Mouse (Mus musculus): Measurements from ENCODE around the gene Hcfc1. TPM values are rescaled to one million over a fixed set of nuclear protein-coding genes. Genes with fewer than 3 reads are reported as not detected.

Gene Hcfc1
- polyA plus RNA-seq, 1 experiment from 2014 or later: 74.8 TPM

- H3K9me3 ChIP-seq (ENCODE audit: control insufficient read depth, low read length): no peaks in the 10 kb centered on the region
- DNase-seq (ENCODE audit: low spot score): no peak
Measured at GRCm38 (mm10) chrX:73922550-73922882, 43.6 kb downstream of the Hcfc1 start.

GRCm38 (mm10) chrX:73921823-73922549 is 44.2 kb downstream of the Hcfc1 start, which contains the start of the genes Arhgap4 and Naa10:
Gene Arhgap4, minus strand, starts transcription at chrX:73921870.
Gene Naa10, minus strand, starts transcription at chrX:73921944.
- DNase-seq (ENCODE audit: low spot score) (peak; percentile 88), ATAC-seq (replicated peaks; ENCODE audit: low FRiP score, low TSS enrichment, low read depth) (peak; percentile 97)
- no peaks in the 10 kb centered on the region for H3K4me1 ChIP-seq (replicated peaks; ENCODE audit: control insufficient read depth, insufficient read depth, low read length)
- H3K9ac ChIP-seq (ENCODE audit: low read length): peak within 1 kb of the TSS; percentile 63
- WGBS: 15% methylated on average over 43 of the region's 43 CpGs
- H3K9me3 ChIP-seq (ENCODE audit: control insufficient read depth, low read length): no peaks in the 10 kb centered on the region
- peaks cover 23% of the 10 kb centered on the region for H3K36me3 ChIP-seq (ENCODE audit: control insufficient read depth, insufficient read depth, low read length)
- H3K27me3 ChIP-seq (replicated peaks; ENCODE audit: control insufficient read depth, insufficient read depth, low read length): 0 out of 2 replicates have a peak, but pooled peaks cover 3% of the 10 kb centered on the region
- peak within 1 kb of the TSS; percentile 61 for H3K4me2 ChIP-seq (ENCODE audit: low read length)
- H3K4me3 ChIP-seq (ENCODE audit: low read depth, low read length): peak within 1 kb of the TSS; percentile 56
- H3K27ac ChIP-seq (ENCODE audit: low read depth): peak within 1 kb of the TSS; percentile 76

More at GRCm38 (mm10) chrX:73922550-73922882, 43.6 kb downstream of the Hcfc1 start:
- Histone ChIP-seq H3K9ac (ENCODE audit: low read length) (peak overlapping the region; percentile 63), H3K4me1 (replicated peaks; ENCODE audit: control insufficient read depth, insufficient read depth, low read length) (no peaks in the 10 kb centered on the region), H3K27me3 (replicated peaks; ENCODE audit: control insufficient read depth, insufficient read depth, low read length) (0 out of 2 replicates have a peak, but pooled peaks cover 3% of the 10 kb centered on the region), H3K36me3 (ENCODE audit: control insufficient read depth, insufficient read depth, low read length) (peaks cover 23% of the 10 kb centered on the region), H3K4me3 (ENCODE audit: low read depth, low read length) (peak overlapping the region; percentile 56), H3K4me2 (ENCODE audit: low read length) (peak overlapping the region; percentile 57), H3K27ac (ENCODE audit: low read depth) (peak overlapping the region; percentile 76; the same call in 1 of the 2 replicates)
- WGBS: 75% methylated on average over 8 of the region's 8 CpGs
- ATAC-seq (replicated peaks; ENCODE audit: low FRiP score, low TSS enrichment, low read depth): no peak

DNA sequence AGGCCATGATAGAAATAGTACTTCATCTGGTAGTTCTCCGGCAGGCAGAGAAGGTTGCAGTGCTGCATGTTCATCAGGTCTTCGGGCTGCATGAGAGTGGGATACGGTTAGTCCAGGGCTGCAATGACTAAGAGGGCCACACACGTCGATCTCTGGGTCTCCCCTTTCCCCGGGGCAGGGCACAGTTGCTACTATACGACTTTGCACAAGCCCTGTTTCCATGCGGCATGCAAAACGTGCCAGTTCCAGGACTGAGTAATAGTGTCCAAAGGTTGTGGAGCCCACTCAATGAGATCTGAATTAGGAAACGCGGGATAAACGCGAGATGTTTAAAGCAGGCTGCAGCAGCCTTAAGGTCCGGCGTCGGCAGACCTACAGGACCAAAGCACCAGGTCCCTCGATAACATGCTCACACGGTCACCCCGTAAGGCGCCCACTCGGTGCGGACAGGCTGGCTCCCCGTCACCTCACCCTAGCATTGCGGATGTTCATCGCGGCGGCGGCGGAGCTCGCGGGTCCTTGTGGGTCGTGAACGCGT is 44.8 kb downstream of the Hcfc1 start:
- Histone ChIP-seq H3K27me3 (replicated peaks; ENCODE audit: control insufficient read depth, insufficient read depth, low read length) (0 out of 2 replicates have a peak, but pooled peaks cover 3% of the 10 kb centered on the region), H3K27ac (ENCODE audit: low read depth) (peak overlapping the region; percentile 73), H3K4me3 (ENCODE audit: low read depth, low read length) (peak overlapping the region; percentile 56), H3K36me3 (ENCODE audit: control insufficient read depth, insufficient read depth, low read length) (peaks cover 23% of the 10 kb centered on the region), H3K9me3 (ENCODE audit: control insufficient read depth, low read length) (no peaks in the 10 kb centered on the region), H3K4me1 (replicated peaks; ENCODE audit: control insufficient read depth, insufficient read depth, low read length) (no peaks in the 10 kb centered on the region), H3K4me2 (ENCODE audit: low read length) (peak overlapping the region; percentile 61), H3K9ac (ENCODE audit: low read length) (peak overlapping the region; percentile 63)
- ATAC-seq (replicated peaks; ENCODE audit: low FRiP score, low TSS enrichment, low read depth) (peak; percentile 30; the same call in 1 of the 2 replicates), DNase-seq (ENCODE audit: low spot score) (peak; percentile 58)
- 13% methylated on average over 28 of the region's 34 CpGs for WGBS

GRCm38 (mm10) chrX:73918631-73919030 is 47.5 kb downstream of the Hcfc1 start:
- no peak overlapping the region for H3K4me3 ChIP-seq (ENCODE audit: low read depth, low read length)
- H3K4me2 ChIP-seq (ENCODE audit: low read length): no peak overlapping the region
- H3K9me3 ChIP-seq (ENCODE audit: control insufficient read depth, low read length): no peaks in the 10 kb centered on the region
- H3K27ac ChIP-seq (ENCODE audit: low read depth): no peak overlapping the region
- H3K36me3 ChIP-seq (ENCODE audit: control insufficient read depth, insufficient read depth, low read length): peaks cover 23% of the 10 kb centered on the region
- 0 out of 2 replicates have a peak, but pooled peaks cover 3% of the 10 kb centered on the region for H3K27me3 ChIP-seq (replicated peaks; ENCODE audit: control insufficient read depth, insufficient read depth, low read length)
- DNase-seq (ENCODE audit: low spot score): no peak
- WGBS: 85% methylated on average over 5 of the region's 5 CpGs
- H3K4me1 ChIP-seq (replicated peaks; ENCODE audit: control insufficient read depth, insufficient read depth, low read length): no peaks in the 10 kb centered on the region
- ATAC-seq (replicated peaks; ENCODE audit: low FRiP score, low TSS enrichment, low read depth): no peak
- no peak overlapping the region for H3K9ac ChIP-seq (ENCODE audit: low read length)

GRCm38 (mm10) chrX:73916945-73917344 is 49.2 kb downstream of the Hcfc1 start:
- H3K27ac ChIP-seq (ENCODE audit: low read depth): no peak overlapping the region

DNA sequence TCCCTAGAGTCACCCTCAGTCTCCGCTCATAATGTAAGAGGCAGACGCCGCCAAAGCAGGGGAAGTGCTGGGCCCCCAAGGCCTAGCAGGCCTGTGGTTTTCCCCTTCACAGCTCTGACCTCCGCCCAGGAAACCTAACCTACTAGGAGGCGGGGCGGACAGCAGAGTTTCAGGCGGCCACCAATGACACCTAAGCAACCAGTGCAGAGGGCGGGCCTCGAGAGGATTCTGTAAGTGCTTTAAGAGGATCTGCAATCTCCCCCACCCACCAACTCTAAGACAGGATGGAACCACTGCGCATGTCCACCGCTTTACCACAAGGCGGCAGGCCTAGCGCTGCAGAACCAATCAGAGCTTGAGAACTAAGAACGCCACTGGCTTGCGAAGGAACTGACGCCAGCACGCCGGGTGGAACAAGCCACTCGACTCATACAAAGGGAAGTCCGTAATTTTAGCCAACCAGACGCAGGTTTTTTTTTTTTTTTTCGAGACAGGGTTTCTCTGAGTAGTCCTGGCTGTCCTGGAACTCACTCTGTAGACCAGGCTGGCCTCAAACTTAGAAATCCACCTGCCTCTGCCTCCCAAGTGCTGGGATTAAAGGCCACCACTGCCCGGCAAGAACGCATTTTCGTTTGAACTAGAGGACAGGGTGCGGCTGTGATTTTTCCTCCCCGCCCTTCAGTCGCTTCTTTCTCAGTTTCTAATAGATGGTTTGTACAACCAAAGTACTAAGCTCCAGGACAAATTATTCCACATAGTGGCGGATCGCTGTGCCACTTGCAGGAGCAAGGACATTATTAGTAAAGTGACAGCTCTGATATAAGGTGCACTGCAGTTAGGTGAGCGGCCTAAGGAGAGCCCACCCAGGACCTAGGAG is 51.1 kb downstream of the Hcfc1 start:
- H3K4me1 ChIP-seq (replicated peaks; ENCODE audit: control insufficient read depth, insufficient read depth, low read length): no peaks in the 10 kb centered on the region
- peak; percentile 73 for DNase-seq (ENCODE audit: low spot score)
- H3K4me3 ChIP-seq (ENCODE audit: low read depth, low read length): no peak overlapping the region
- ATAC-seq (replicated peaks; ENCODE audit: low FRiP score, low TSS enrichment, low read depth): peak; percentile 97
- peak overlapping the region; percentile 73 for H3K27ac ChIP-seq (ENCODE audit: low read depth)
- 19% methylated on average over 31 of the region's 31 CpGs for WGBS
- no peaks in the 10 kb centered on the region for H3K9me3 ChIP-seq (ENCODE audit: control insufficient read depth, low read length)
- H3K36me3 ChIP-seq (ENCODE audit: control insufficient read depth, insufficient read depth, low read length): peaks cover 23% of the 10 kb centered on the region
- H3K4me2 ChIP-seq (ENCODE audit: low read length): peak overlapping the region; percentile 36
- 0 out of 2 replicates have a peak, but pooled peaks cover 7% of the 10 kb centered on the region for H3K27me3 ChIP-seq (replicated peaks; ENCODE audit: control insufficient read depth, insufficient read depth, low read length)
- peak overlapping the region; percentile 20; the same call in 1 of the 2 replicates for H3K9ac ChIP-seq (ENCODE audit: low read length)

More at GRCm38 (mm10) chrX:73916945-73917344, 49.2 kb downstream of the Hcfc1 start:
- ATAC-seq (replicated peaks; ENCODE audit: low FRiP score, low TSS enrichment, low read depth): no peak
- Histone ChIP-seq H3K36me3 (ENCODE audit: control insufficient read depth, insufficient read depth, low read length) (peaks cover 23% of the 10 kb centered on the region), H3K27me3 (replicated peaks; ENCODE audit: control insufficient read depth, insufficient read depth, low read length) (0 out of 2 replicates have a peak, but pooled peaks cover 3% of the 10 kb centered on the region), H3K9ac (ENCODE audit: low read length) (no peak overlapping the region), H3K4me1 (replicated peaks; ENCODE audit: control insufficient read depth, insufficient read depth, low read length) (no peaks in the 10 kb centered on the region), H3K4me2 (ENCODE audit: low read length) (no peak overlapping the region), H3K9me3 (ENCODE audit: control insufficient read depth, low read length) (no peaks in the 10 kb centered on the region), H3K4me3 (ENCODE audit: low read depth, low read length) (no peak overlapping the region)
- no peak for DNase-seq (ENCODE audit: low spot score)
- 85% methylated on average over 8 of the region's 8 CpGs for WGBS

DNA sequence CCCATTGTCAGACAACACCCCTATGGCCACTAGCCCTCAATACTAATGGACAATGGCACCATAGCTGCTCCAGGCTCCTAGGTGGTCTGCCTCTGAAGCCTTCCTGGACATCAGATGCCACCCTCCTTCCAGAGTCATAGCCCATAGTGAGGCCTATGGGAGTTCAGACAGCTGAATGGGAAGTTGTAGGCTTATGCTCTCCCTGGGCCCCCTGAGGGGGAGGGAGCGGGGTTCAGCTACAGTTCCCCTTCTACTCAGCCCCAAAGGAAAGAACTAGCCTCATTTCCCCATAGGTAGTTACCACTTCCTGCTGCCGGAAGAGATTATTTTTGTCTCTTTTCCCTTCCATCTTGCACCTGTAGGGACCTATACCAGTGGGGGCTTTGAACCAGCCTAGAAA is 54.6 kb downstream of the Hcfc1 start:
- Histone ChIP-seq H3K9me3 (ENCODE audit: control insufficient read depth, low read length) (no peaks in the 10 kb centered on the region), H3K4me3 (ENCODE audit: low read depth, low read length) (no peak overlapping the region), H3K36me3 (ENCODE audit: control insufficient read depth, insufficient read depth, low read length) (no peaks in the 10 kb centered on the region), H3K27ac (ENCODE audit: low read depth) (no peak overlapping the region), H3K27me3 (replicated peaks; ENCODE audit: control insufficient read depth, insufficient read depth, low read length) (0 out of 2 replicates have a peak, but pooled peaks cover 4% of the 10 kb centered on the region), H3K4me2 (ENCODE audit: low read length) (no peak overlapping the region; the same call in 1 of the 2 replicates), H3K9ac (ENCODE audit: low read length) (no peak overlapping the region), H3K4me1 (replicated peaks; ENCODE audit: control insufficient read depth, insufficient read depth, low read length) (no peaks in the 10 kb centered on the region)
- no peak for ATAC-seq (replicated peaks; ENCODE audit: low FRiP score, low TSS enrichment, low read depth)
- DNase-seq (ENCODE audit: low spot score): no peak
- 87% methylated on average over 2 of the region's 2 CpGs for WGBS

GRCm38 (mm10) chrX:73911156-73911555 is 55.0 kb downstream of the Hcfc1 start:
- DNase-seq (ENCODE audit: low spot score) (no peak), ATAC-seq (replicated peaks; ENCODE audit: low FRiP score, low TSS enrichment, low read depth) (no peak)
- WGBS: 16% methylated on average over 25 of the region's 26 CpGs
- Histone ChIP-seq H3K36me3 (ENCODE audit: control insufficient read depth, insufficient read depth, low read length) (no peaks in the 10 kb centered on the region), H3K27me3 (replicated peaks; ENCODE audit: control insufficient read depth, insufficient read depth, low read length) (0 out of 2 replicates have a peak, but pooled peaks cover 4% of the 10 kb centered on the region), H3K4me1 (replicated peaks; ENCODE audit: control insufficient read depth, insufficient read depth, low read length) (no peaks in the 10 kb centered on the region), H3K27ac (ENCODE audit: low read depth) (no peak overlapping the region), H3K4me3 (ENCODE audit: low read depth, low read length) (no peak overlapping the region), H3K9ac (ENCODE audit: low read length) (no peak overlapping the region), H3K4me2 (ENCODE audit: low read length) (peak overlapping the region; percentile 37), H3K9me3 (ENCODE audit: control insufficient read depth, low read length) (no peaks in the 10 kb centered on the region)
